Mouse (Mus musculus) liver, adult 2 months (tissue): Measurements from ENCODE around the gene Fam71e2.

Experiments
- CTCF ChIP-seq: fragments of 200-500 bp; IDR thresholded peaks from 2 replicates; pipeline ENCODE4 v1.5.1; 2011; ENCODE audit warnings: low read depth, low read length, control low read depth
- POLR2A ChIP-seq: fragments of 200-500 bp; IDR thresholded peaks from 2 replicates; pipeline ENCODE4 v1.6.1; 2011; ENCODE audit warnings: low read length, control low read depth; ENCODE audit not compliant: insufficient read depth; ENCODE audit errors: extremely low read depth

GRCm38 (mm10) chr7:4744886-4745285 is 26.2 kb downstream of the Fam71e2 start:
- TF ChIP-seq CTCF (no peak), POLR2A (no peak)
